Comparison of ENCODE assay signal across 17 mouse cellular contexts in genomic region chr11:95821511-95821910, GRCm38 (mm10). TPM values are rescaled to one million over a fixed set of nuclear protein-coding genes. Genes with fewer than 3 reads are reported as not detected.
"Had no signal": no experiment of that assay in that cellular context is flagged by ENCODE, and none has a peak within 500 bp of the region (broad histone marks: within the 10 kb centered on the region; RNA-seq: fewer than 3 reads in every experiment).

No protein-coding gene starts in this region.

- H3K9me3 ChIP-seq: midbrain, embryonic 12.5 days; neural tube, embryonic 13.5 days had no signal

- H3K9ac ChIP-seq: liver, embryonic 14.5 days; midbrain, embryonic 12.5 days; neural tube, embryonic 13.5 days had no signal

- H3K4me2 ChIP-seq: midbrain, embryonic 12.5 days; neural tube, embryonic 13.5 days had no signal

- H3K27ac ChIP-seq: kidney, postnatal 0 days; layer of hippocampus, adult 2 months; liver, embryonic 14.5 days; macrophage; midbrain, embryonic 12.5 days; neural tube, embryonic 13.5 days had no signal

- ATAC-seq: midbrain, embryonic 16.5 days had no signal

- H3K4me3 ChIP-seq: layer of hippocampus, adult 2 months; midbrain, embryonic 12.5 days; myocyte; neural tube, embryonic 13.5 days had no signal

- DNase-seq: kidney, adult 2 months; kidney, postnatal 25 days; layer of hippocampus, adult 9-11 months; lung, adult 2 months; retina, postnatal 1 day; right cerebral cortex, postnatal 25 days; thymus, adult 18-20 months; thymus, postnatal 36 days had no signal

- H3K36me3 ChIP-seq: midbrain, embryonic 12.5 days; neural tube, embryonic 13.5 days had no signal

RNA-seq across cellular contexts. Expression of gene Phospho1, which starts 2.8 kb away (rescaled TPM):
- polyA plus RNA-seq: kidney, embryonic 14.5 days; kidney, postnatal 0 days; midbrain, embryonic 12.5 days; neural tube, embryonic 13.5 days had no signal
